Mouse (Mus musculus) liver, postnatal 0 days (tissue): ENCODE data around the gene Lnpep. TPM values are rescaled to one million over a fixed set of nuclear protein-coding genes. Genes with fewer than 3 reads are reported as not detected.
"Not testable (repeated sequence)": the region's sequence is repeated elsewhere in the genome, so short reads cannot be mapped to it uniquely, and the experiment has no call there.

ENCODE experiments used
- ATAC-seq: fragments of 200-750 bp; cut with Nextera tagmentation; 2 replicates; pipeline ENCODE4 v1.8.0; 2017; ENCODE audit warnings: mild to moderate bottlenecking, moderate library complexity
- DNase-seq: peaks from one replicate; pipeline ENCODE4 v3.0.0-alpha.2; 2016
- H3K27ac ChIP-seq: fragments of 300-500 bp; sonication (generic); 2 replicates; pipeline ENCODE4 v1.5.1; 2014; ENCODE audit warnings: antibody characterized with exemption, moderate library complexity, mild to moderate bottlenecking, low read depth
- H3K27me3 ChIP-seq: fragments of 300-500 bp; sonication (generic); 2 replicates; pipeline ENCODE4 v1.6.1; 2014; ENCODE audit warnings: low read length, control low read depth, mixed read lengths; ENCODE audit not compliant: insufficient read depth
- H3K36me3 ChIP-seq: fragments of 300-500 bp; sonication (generic); replicated peaks from 2 replicates; pipeline ENCODE4 v1.6.1; 2014; ENCODE audit warnings: mild to moderate bottlenecking, control low read depth, low read length, moderate library complexity, mixed read lengths; ENCODE audit not compliant: insufficient read depth
- H3K4me1 ChIP-seq: fragments of 300-500 bp; sonication (generic); 2 replicates; pipeline ENCODE4 v1.6.1; 2014; ENCODE audit warnings: antibody characterized with exemption, mild to moderate bottlenecking, control low read depth; ENCODE audit not compliant: insufficient read depth
- H3K4me2 ChIP-seq: fragments of 300-500 bp; sonication (generic); 2 replicates; pipeline ENCODE4 v1.6.1; 2014; ENCODE audit warnings: low read depth, mild to moderate bottlenecking, low read length, moderate library complexity, mixed read lengths
- H3K4me3 ChIP-seq: fragments of 300-500 bp; sonication (generic); 2 replicates; pipeline ENCODE4 v1.5.1; 2014; ENCODE audit warnings: low read depth, low read length
- H3K9ac ChIP-seq: fragments of 300-500 bp; sonication (generic); replicated peaks from 2 replicates; pipeline ENCODE4 v1.6.1; 2014; ENCODE audit warnings: mild to moderate bottlenecking, moderate library complexity
- H3K9me3 ChIP-seq: fragments of 300-500 bp; sonication (generic); 2 replicates; pipeline ENCODE4 v1.6.1; 2016; ENCODE audit warnings: mild to moderate bottlenecking, control low read depth, low read length, mixed read lengths
- CTCF ChIP-seq: sonication (generic); IDR thresholded peaks from 2 replicates; pipeline ENCODE4 v1.5.1; 2016; ENCODE audit warnings: antibody characterized with exemption, low read depth
- EP300 ChIP-seq: IDR thresholded peaks from 2 replicates; pipeline ENCODE4 v1.6.1; 2016; ENCODE audit warnings: antibody characterized with exemption, low read depth, mild to moderate bottlenecking
- WGBS: fragments of 180-500 bp; shearing (Covaris S2); extraction: QIAGEN DNeasy Blood & Tissue Kit; methylation state at CpG from one replicate; pipeline ENCODE4 v1.1.7; 2014; ENCODE audit not compliant: insufficient replicate concordance; 5-methylcytosine and 5-hydroxymethylcytosine counted together
- polyA plus RNA-seq: library from polyadenylated mRNA; unstranded; fragments of >200 nt; fragmentation: Nextera tagmentation; extraction: Ambion mirVana; gene quantifications from 2 replicates; pipeline ENCODE4 v1.2.1, GENCODE M21; 2015

Gene Lnpep
- polyA plus RNA-seq, 1 experiment from 2014 or later = 3.1 TPM

- WGBS = 71% methylated on average over 4 of the region's 4 CpGs
- no peak for DNase-seq
- TF ChIP-seq EP300 = no peak
- TF ChIP-seq CTCF = no peak
- H3K4me1 ChIP-seq = no peaks in the 10 kb centered on the region
- peaks cover under 1% of the 10 kb centered on the region; the same call in 1 of the 2 replicates for H3K36me3 ChIP-seq
- no peaks in the 10 kb centered on the region for H3K9me3 ChIP-seq
- H3K27ac ChIP-seq = no peak overlapping the region
- no peak overlapping the region for H3K4me3 ChIP-seq
- H3K27me3 ChIP-seq = no peaks in the 10 kb centered on the region
- no peak overlapping the region for H3K9ac ChIP-seq
- ATAC-seq = no peak
- no peak overlapping the region for H3K4me2 ChIP-seq
These were observed 108.3 kb downstream of the Lnpep start for GRCm38 (mm10) chr17:17516384-17517016.

- Histone ChIP-seq H3K27me3 (no peaks in the 10 kb centered on the region), H3K27ac (no peak overlapping the region), H3K4me1 (no peaks in the 10 kb centered on the region), H3K36me3 (no peaks in the 10 kb centered on the region), H3K9ac (no peak overlapping the region), H3K9me3 (no peaks in the 10 kb centered on the region), H3K4me3 (no peak overlapping the region), H3K4me2 (no peak overlapping the region)
- WGBS = 88% methylated on average over 10 of the region's 10 CpGs
- ATAC-seq = no peak
- DNase-seq = no peak
- no peak for TF ChIP-seq EP300
- TF ChIP-seq CTCF = no peak
These were observed 118.2 kb downstream of the Lnpep start for GRCm38 (mm10) chr17:17506677-17507076.

- H3K9me3 ChIP-seq = no peaks in the 10 kb centered on the region
- no peak overlapping the region for H3K9ac ChIP-seq
- no peak overlapping the region for H3K4me2 ChIP-seq
- 59% methylated on average over 3 of the region's 3 CpGs for WGBS
- ATAC-seq (no peak), DNase-seq (no peak)
- no peak overlapping the region for H3K4me3 ChIP-seq
- TF ChIP-seq EP300 (no peak), CTCF (no peak)
- no peak overlapping the region for H3K27ac ChIP-seq
- no peaks in the 10 kb centered on the region for H3K36me3 ChIP-seq
- H3K4me1 ChIP-seq = no peaks in the 10 kb centered on the region
- no peaks in the 10 kb centered on the region for H3K27me3 ChIP-seq
These were observed 125.6 kb downstream of the Lnpep start for GRCm38 (mm10) chr17:17499278-17499677.

GRCm38 (mm10) chr17:17498848-17499247, 126.0 kb downstream of the Lnpep start:
- Histone ChIP-seq H3K9me3 (no peaks in the 10 kb centered on the region), H3K27me3 (no peaks in the 10 kb centered on the region), H3K27ac (no peak overlapping the region), H3K36me3 (no peaks in the 10 kb centered on the region), H3K4me1 (no peaks in the 10 kb centered on the region), H3K4me3 (no peak overlapping the region), H3K4me2 (no peak overlapping the region), H3K9ac (no peak overlapping the region)
- TF ChIP-seq EP300 (no peak), CTCF (no peak)
- ATAC-seq (no peak), DNase-seq (no peak)
- 57% methylated on average over 1 of the region's 1 CpGs for WGBS

DNA sequence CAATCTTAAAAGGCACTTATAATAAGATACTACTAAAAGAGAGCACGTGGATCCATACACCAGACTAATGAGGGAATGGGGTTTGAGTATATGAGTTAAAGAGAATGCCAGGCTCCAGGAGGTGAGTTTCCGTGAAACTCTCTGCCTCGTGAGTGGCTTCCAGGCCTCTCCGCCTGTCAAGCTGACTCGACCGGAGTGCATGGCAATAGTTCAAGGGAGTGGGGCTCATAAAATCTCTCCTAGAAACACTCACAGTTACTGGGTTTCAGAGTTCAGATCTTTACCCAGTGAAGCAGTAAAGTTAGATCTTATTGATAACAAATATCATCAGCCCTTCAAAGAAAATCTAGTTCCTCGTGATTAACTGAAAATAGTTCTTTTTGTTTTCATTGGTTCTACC, 128.1 kb downstream of the Lnpep start:
- Histone ChIP-seq H3K9me3 (no peaks in the 10 kb centered on the region), H3K4me1 (no peaks in the 10 kb centered on the region), H3K36me3 (no peaks in the 10 kb centered on the region), H3K27me3 (no peaks in the 10 kb centered on the region), H3K4me3 (no peak overlapping the region), H3K4me2 (no peak overlapping the region), H3K9ac (no peak overlapping the region), H3K27ac (no peak overlapping the region)
- WGBS = 76% methylated on average over 7 of the region's 7 CpGs
- DNase-seq (no peak), ATAC-seq (no peak)
- no peak for TF ChIP-seq CTCF

DNA sequence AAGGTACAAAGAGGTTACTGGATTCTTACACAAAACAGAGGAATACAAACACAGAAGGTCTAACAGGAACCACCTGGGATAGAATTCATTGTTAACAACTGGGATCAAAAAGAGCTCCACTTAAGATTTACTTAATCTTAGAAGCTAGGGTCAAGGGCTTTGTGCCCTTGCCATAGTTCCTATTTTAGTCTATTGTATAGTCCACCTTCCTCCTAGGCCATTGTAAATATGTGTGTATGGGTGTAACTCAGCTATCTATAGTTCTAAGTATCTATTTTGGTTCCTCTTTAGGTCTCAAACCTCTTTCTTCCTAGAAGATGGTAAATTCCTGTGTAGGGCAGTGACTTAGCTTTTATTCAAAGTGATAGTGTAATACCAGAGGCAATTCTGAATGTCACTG, 128.6 kb downstream of the Lnpep start:
- not testable (repeated sequence) for DNase-seq, H3K4me1 ChIP-seq, ATAC-seq, H3K36me3 ChIP-seq, H3K9me3 ChIP-seq, H3K27ac ChIP-seq, H3K9ac ChIP-seq, H3K27me3 ChIP-seq, H3K4me2 ChIP-seq, H3K4me3 ChIP-seq

- no peak overlapping the region for H3K4me3 ChIP-seq
These were observed 132.7 kb downstream of the Lnpep start for GRCm38 (mm10) chr17:17492116-17492515.

More at GRCm38 (mm10) chr17:17492116-17492515, 132.7 kb downstream of the Lnpep start:
- H3K4me2 ChIP-seq = no peak overlapping the region
- no peaks in the 10 kb centered on the region for H3K27me3 ChIP-seq
- no peaks in the 10 kb centered on the region for H3K9me3 ChIP-seq
- H3K4me1 ChIP-seq = no peaks in the 10 kb centered on the region
- TF ChIP-seq CTCF (no peak), EP300 (no peak)
- WGBS = 86% methylated on average over 8 of the region's 8 CpGs
- no peak overlapping the region for H3K27ac ChIP-seq
- H3K36me3 ChIP-seq = no peaks in the 10 kb centered on the region
- H3K9ac ChIP-seq = no peak overlapping the region
- DNase-seq = no peak
- ATAC-seq = no peak
